Mouse (Mus musculus): ENCODE data around the gene Cish.

Cish gene

GRCm38 (mm10) chr9:107347586-107348183 lies 51.9 kb downstream of the Cish start:
- no peak for DNase-seq (ENCODE audit: low read depth, low spot score)

- DNase-seq (ENCODE audit: low read depth, low spot score), result no peak
These were observed 53.5 kb downstream of the Cish start for GRCm38 (mm10) chr9:107349321-107349720.

All from WW6 (cell line).